In the genomic region with DNA sequence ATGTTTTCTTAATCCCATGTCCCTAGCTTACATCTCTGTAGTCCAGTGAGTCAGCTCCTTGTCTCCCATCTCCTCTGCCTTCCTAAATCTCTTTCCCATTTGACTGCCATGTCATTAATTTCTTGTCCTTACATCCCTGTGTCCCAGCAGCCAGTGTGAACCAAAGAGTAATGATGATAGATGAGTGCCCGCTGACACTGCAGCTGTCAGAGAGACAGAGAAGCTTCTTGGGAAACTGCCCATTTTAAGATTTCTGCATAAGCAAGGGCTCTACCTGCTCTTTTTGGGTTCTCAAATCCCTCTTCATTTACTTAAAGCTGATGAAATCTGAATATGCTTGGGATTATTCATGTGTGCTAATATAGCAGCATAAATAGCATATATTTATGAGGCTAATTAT, we compare ENCODE assay signal across 22 mouse cellular contexts.
A peak's percentile ranks its signal among the peaks of the same experiment; 100 is the strongest.
DNase-seq lines count a peak whose midpoint lies in the region; ATAC-seq and TF ChIP-seq lines count a peak whose summit lies in the region.
"Had no signal": no experiment of that assay in that cellular context is flagged by ENCODE, and none has a peak within 500 bp of the region (broad histone marks: within the 10 kb centered on the region; RNA-seq: fewer than 3 reads in every experiment).

No protein-coding gene starts in this region.

- H3K27me3 ChIP-seq in hindbrain, postnatal 0 days (ENCODE audit: insufficient read depth, low read length): no peaks in the 10 kb centered on the region
- H3K27me3 ChIP-seq in hindbrain, embryonic 16.5 days (replicated peaks; ENCODE audit: control insufficient read depth, insufficient read depth, low read length): no peaks in the 10 kb centered on the region
- H3K27me3 ChIP-seq: embryonic facial prominence, embryonic 13.5 days; forebrain, embryonic 15.5 days; kidney, embryonic 15.5 days; limb, embryonic 15.5 days; midbrain, embryonic 15.5 days; Patski had no signal

- H3K4me2 ChIP-seq in hindbrain, postnatal 0 days (ENCODE audit: low read depth, low read length): no peak overlapping the region
- no peak overlapping the region for H3K4me2 ChIP-seq in hindbrain, embryonic 16.5 days (ENCODE audit: low read length)
- H3K4me2 ChIP-seq: embryonic facial prominence, embryonic 13.5 days; forebrain, embryonic 15.5 days; kidney, embryonic 15.5 days; limb, embryonic 15.5 days; midbrain, embryonic 15.5 days had no signal

- DNase-seq in cerebellum, postnatal 10 days: peak; percentile 69 to 83
- DNase-seq in cerebellum, adult 11 months: no peak
- peak; percentile 78 for DNase-seq in hindbrain, postnatal 0 days (ENCODE audit: low spot score)
- DNase-seq in Muller cell, postnatal 12 days (ENCODE audit: inconsistent ontology term): peak; percentile 42
- peak; percentile 42 to 48 for DNase-seq in cerebellum, postnatal 25 days
- no peak for DNase-seq in lung, adult 2 months
- DNase-seq: gastrocnemius, postnatal 10 days; kidney, adult 11 months; kidney, postnatal 36 days; lung, postnatal 4 days; right cerebral cortex, postnatal 14 days; spleen, adult 18-20 months had no signal

- no peak overlapping the region for H3K27ac ChIP-seq in hindbrain, postnatal 0 days
- H3K27ac ChIP-seq in hindbrain, embryonic 16.5 days (ENCODE audit: low read depth, low read length): no peak overlapping the region
- H3K27ac ChIP-seq: embryonic facial prominence, embryonic 13.5 days; forebrain, embryonic 15.5 days; heart, embryonic 10.5 days; kidney, embryonic 15.5 days; left cerebral cortex, adult 2 months; limb, embryonic 15.5 days; liver, embryonic 14.5 days; midbrain, embryonic 15.5 days had no signal

- no peaks in the 10 kb centered on the region for H3K9me3 ChIP-seq in hindbrain, postnatal 0 days (ENCODE audit: low read length)
- H3K9me3 ChIP-seq in hindbrain, embryonic 16.5 days (ENCODE audit: control insufficient read depth, low read length): no peaks in the 10 kb centered on the region
- H3K9me3 ChIP-seq: embryonic facial prominence, embryonic 13.5 days; forebrain, embryonic 15.5 days; heart, embryonic 10.5 days; kidney, embryonic 15.5 days; limb, embryonic 15.5 days; midbrain, embryonic 15.5 days had no signal

- no peaks in the 10 kb centered on the region for H3K36me3 ChIP-seq in hindbrain, postnatal 0 days (ENCODE audit: insufficient read depth, low read length)
- H3K36me3 ChIP-seq in hindbrain, embryonic 16.5 days (ENCODE audit: control insufficient read depth, insufficient read depth, low read length): no peaks in the 10 kb centered on the region
- H3K36me3 ChIP-seq: embryonic facial prominence, embryonic 13.5 days; forebrain, embryonic 15.5 days; heart, embryonic 10.5 days; kidney, embryonic 15.5 days; limb, embryonic 15.5 days; midbrain, embryonic 15.5 days had no signal

- no peak overlapping the region for H3K4me3 ChIP-seq in hindbrain, postnatal 0 days (ENCODE audit: low read length)
- no peak overlapping the region for H3K4me3 ChIP-seq in hindbrain, embryonic 16.5 days (ENCODE audit: low read length)
- no peak overlapping the region for H3K4me3 ChIP-seq in lung, adult 2 months (replicated peaks; ENCODE audit: extremely low read depth, low read depth, low read length)
- H3K4me3 ChIP-seq: embryonic facial prominence, embryonic 13.5 days; forebrain, embryonic 15.5 days; heart, embryonic 10.5 days; kidney, embryonic 15.5 days; left cerebral cortex, adult 2 months; limb, embryonic 15.5 days; midbrain, embryonic 15.5 days had no signal

- no peak for TF ChIP-seq POLR2A in lung, adult 2 months (IDR thresholded peaks at IDR 0.05; ENCODE audit: borderline replicate concordance, extremely low read depth, low read depth, low read length)

- no peak for TF ChIP-seq CTCF in hindbrain, postnatal 0 days (IDR thresholded peaks at IDR 0.05; ENCODE audit: low read depth)
- TF ChIP-seq CTCF in lung, adult 2 months (IDR thresholded peaks at IDR 0.05; ENCODE audit: insufficient read depth, low read length): no peak

- 47% methylated on average over 1 of the region's 1 CpGs for WGBS in hindbrain, postnatal 0 days
- WGBS in hindbrain, embryonic 16.5 days: 55% methylated on average over 1 of the region's 1 CpGs
- 69% methylated on average over 1 of the region's 1 CpGs for WGBS in lung, adult 2 months

- H3K4me1 ChIP-seq in hindbrain, postnatal 0 days (ENCODE audit: insufficient read depth, low read length): no peaks in the 10 kb centered on the region; the same call in 1 of the 2 replicates
- H3K4me1 ChIP-seq in hindbrain, embryonic 16.5 days (ENCODE audit: control insufficient read depth, insufficient read depth, low read depth, low read length): no peaks in the 10 kb centered on the region
- H3K4me1 ChIP-seq in lung, adult 2 months (ENCODE audit: control insufficient read depth, insufficient read depth, low read length): no peaks in the 10 kb centered on the region
- H3K4me1 ChIP-seq: embryonic facial prominence, embryonic 13.5 days; heart, embryonic 10.5 days; kidney, embryonic 15.5 days; limb, embryonic 15.5 days had no signal

- H3K9ac ChIP-seq in hindbrain, postnatal 0 days (replicated peaks; ENCODE audit: low read length): no peak overlapping the region
- no peak overlapping the region for H3K9ac ChIP-seq in hindbrain, embryonic 16.5 days (ENCODE audit: low read depth, low read length)
- H3K9ac ChIP-seq: embryonic facial prominence, embryonic 13.5 days; forebrain, embryonic 15.5 days; kidney, embryonic 15.5 days; limb, embryonic 15.5 days; liver, embryonic 14.5 days; midbrain, embryonic 15.5 days had no signal

- ATAC-seq in hindbrain, postnatal 0 days: peak; percentile 40; the same call in 1 of the 2 replicates
- ATAC-seq in hindbrain, embryonic 16.5 days: no peak; the same call in 1 of the 2 replicates
- ATAC-seq: forebrain, embryonic 15.5 days; midbrain, embryonic 15.5 days; Patski had no signal

Comparison
In these comparisons a context has a peak if more than half of its experiments do, and no peak if none do; other contexts are left out.
1. DNase-seq: peak in cerebellum, postnatal 10 days (2 of 2), hindbrain, postnatal 0 days (single experiment), Muller cell, postnatal 12 days (single experiment) and cerebellum, postnatal 25 days (2 of 2); none in cerebellum, adult 11 months (single experiment) and lung, adult 2 months (single experiment).